Mouse (Mus musculus): ENCODE measurements around the gene Abat.

Gene Abat

GRCm38 (mm10) chr16:8496967-8497366, 16.3 kb upstream of the Abat start:
- Histone ChIP-seq H3K36me3 (ENCODE audit: insufficient read depth, low read length) (no peaks in the 10 kb centered on the region), H3K9me3 (ENCODE audit: low read length) (peaks cover 38% of the 10 kb centered on the region), H3K27me3 (ENCODE audit: insufficient read depth, low read length) (no peaks in the 10 kb centered on the region), H3K4me3 (replicated peaks; ENCODE audit: low read length) (no peak overlapping the region), H3K4me1 (replicated peaks; ENCODE audit: low read depth, low read length) (peaks cover 16% of the 10 kb centered on the region)
- no peak for TF ChIP-seq NANOG (IDR thresholded peaks at IDR 0.05; ENCODE audit: borderline replicate concordance, low read length)
- no peak for TF ChIP-seq CTCF (conservative IDR thresholded peaks at IDR 0.05; ENCODE audit: low read length)
- no peak for TF ChIP-seq POU5F1 (IDR thresholded peaks at IDR 0.05; ENCODE audit: borderline replicate concordance, low read length)

GRCm38 (mm10) chr16:8504271-8504670, 9.0 kb upstream of the Abat start:
- TF ChIP-seq NANOG (IDR thresholded peaks at IDR 0.05; ENCODE audit: borderline replicate concordance, low read length), result no peak
- H3K4me3 ChIP-seq (replicated peaks; ENCODE audit: low read length), result no peak overlapping the region
- no peaks in the 10 kb centered on the region for H3K36me3 ChIP-seq (ENCODE audit: insufficient read depth, low read length)
- H3K27me3 ChIP-seq (ENCODE audit: insufficient read depth, low read length), result peaks cover 8% of the 10 kb centered on the region; the same call in 1 of the 2 replicates
- no peaks in the 10 kb centered on the region for H3K4me1 ChIP-seq (replicated peaks; ENCODE audit: low read depth, low read length)
- H3K9me3 ChIP-seq (ENCODE audit: low read length), result peaks cover 50% of the 10 kb centered on the region

- Histone ChIP-seq H3K4me3 (replicated peaks; ENCODE audit: low read length) (no peak overlapping the region), H3K9me3 (ENCODE audit: low read length) (0 out of 2 replicates have a peak, but pooled peaks cover 4% of the 10 kb centered on the region), H3K4me1 (replicated peaks; ENCODE audit: low read depth, low read length) (peaks cover 16% of the 10 kb centered on the region), H3K36me3 (ENCODE audit: insufficient read depth, low read length) (no peaks in the 10 kb centered on the region), H3K27me3 (ENCODE audit: insufficient read depth, low read length) (peaks cover 45% of the 10 kb centered on the region)
- no peak for TF ChIP-seq POU5F1 (IDR thresholded peaks at IDR 0.05; ENCODE audit: borderline replicate concordance, low read length)
- no peak for TF ChIP-seq NANOG (IDR thresholded peaks at IDR 0.05; ENCODE audit: borderline replicate concordance, low read length)
- TF ChIP-seq CTCF (conservative IDR thresholded peaks at IDR 0.05; ENCODE audit: low read length), result no peak
These were observed 3.3 kb upstream of the Abat start for GRCm38 (mm10) chr16:8509894-8510293.

GRCm38 (mm10) chr16:8512830-8513229, 399 bp upstream of the Abat start:
- Histone ChIP-seq H3K27me3 (ENCODE audit: insufficient read depth, low read length) (peaks cover 49% of the 10 kb centered on the region), H3K4me1 (replicated peaks; ENCODE audit: low read depth, low read length) (peaks cover 16% of the 10 kb centered on the region), H3K4me3 (replicated peaks; ENCODE audit: low read length) (peak overlapping the region; percentile 77), H3K36me3 (ENCODE audit: insufficient read depth, low read length) (no peaks in the 10 kb centered on the region), H3K9me3 (ENCODE audit: low read length) (no peaks in the 10 kb centered on the region)
- no peak for TF ChIP-seq POU5F1 (IDR thresholded peaks at IDR 0.05; ENCODE audit: borderline replicate concordance, low read length)
- TF ChIP-seq NANOG (IDR thresholded peaks at IDR 0.05; ENCODE audit: borderline replicate concordance, low read length), result no peak
- no peak for TF ChIP-seq CTCF (conservative IDR thresholded peaks at IDR 0.05; ENCODE audit: low read length)

- TF ChIP-seq CTCF (conservative IDR thresholded peaks at IDR 0.05; ENCODE audit: low read length) (no peak), POU5F1 (IDR thresholded peaks at IDR 0.05; ENCODE audit: borderline replicate concordance, low read length) (no peak), NANOG (IDR thresholded peaks at IDR 0.05; ENCODE audit: borderline replicate concordance, low read length) (no peak)
- Histone ChIP-seq H3K9me3 (ENCODE audit: low read length) (no peaks in the 10 kb centered on the region), H3K36me3 (ENCODE audit: insufficient read depth, low read length) (no peaks in the 10 kb centered on the region), H3K4me1 (replicated peaks; ENCODE audit: low read depth, low read length) (peaks cover 16% of the 10 kb centered on the region), H3K4me3 (replicated peaks; ENCODE audit: low read length) (peak overlapping the region; percentile 77; the same call in 1 of the 2 replicates), H3K27me3 (ENCODE audit: insufficient read depth, low read length) (peaks cover 51% of the 10 kb centered on the region)
These were observed 951 bp downstream of the Abat start for GRCm38 (mm10) chr16:8514180-8514579.

- Histone ChIP-seq H3K4me1 (replicated peaks; ENCODE audit: low read depth, low read length) (peaks cover 33% of the 10 kb centered on the region), H3K27me3 (ENCODE audit: insufficient read depth, low read length) (peaks cover 10% of the 10 kb centered on the region), H3K4me3 (replicated peaks; ENCODE audit: low read length) (no peak overlapping the region), H3K36me3 (ENCODE audit: insufficient read depth, low read length) (no peaks in the 10 kb centered on the region), H3K9me3 (ENCODE audit: low read length) (no peaks in the 10 kb centered on the region)
- TF ChIP-seq NANOG (IDR thresholded peaks at IDR 0.05; ENCODE audit: borderline replicate concordance, low read length) (no peak), POU5F1 (IDR thresholded peaks at IDR 0.05; ENCODE audit: borderline replicate concordance, low read length) (no peak), CTCF (conservative IDR thresholded peaks at IDR 0.05; ENCODE audit: low read length) (no peak)
These were observed 7.3 kb downstream of the Abat start for GRCm38 (mm10) chr16:8520525-8520924.

- TF ChIP-seq POU5F1 (IDR thresholded peaks at IDR 0.05; ENCODE audit: borderline replicate concordance, low read length), result no peak
- TF ChIP-seq NANOG (IDR thresholded peaks at IDR 0.05; ENCODE audit: borderline replicate concordance, low read length), result no peak
- TF ChIP-seq CTCF (conservative IDR thresholded peaks at IDR 0.05; ENCODE audit: low read length), result no peak
- no peaks in the 10 kb centered on the region for H3K36me3 ChIP-seq (ENCODE audit: insufficient read depth, low read length)
- no peak overlapping the region for H3K4me3 ChIP-seq (replicated peaks; ENCODE audit: low read length)
- peaks cover 5% of the 10 kb centered on the region; the same call in 1 of the 2 replicates for H3K27me3 ChIP-seq (ENCODE audit: insufficient read depth, low read length)
- H3K4me1 ChIP-seq (replicated peaks; ENCODE audit: low read depth, low read length), result peaks cover 41% of the 10 kb centered on the region
- no peaks in the 10 kb centered on the region for H3K9me3 ChIP-seq (ENCODE audit: low read length)
These were observed 8.1 kb downstream of the Abat start for GRCm38 (mm10) chr16:8521322-8521721.

GRCm38 (mm10) chr16:8523480-8524144, 10.4 kb downstream of the Abat start:
- Histone ChIP-seq H3K4me3 (replicated peaks; ENCODE audit: low read length) (peak overlapping the region; percentile 51), H3K36me3 (ENCODE audit: insufficient read depth, low read length) (no peaks in the 10 kb centered on the region), H3K9me3 (ENCODE audit: low read length) (no peaks in the 10 kb centered on the region), H3K27me3 (ENCODE audit: insufficient read depth, low read length) (peaks cover 5% of the 10 kb centered on the region; the same call in 1 of the 2 replicates), H3K4me1 (replicated peaks; ENCODE audit: low read depth, low read length) (peaks cover 47% of the 10 kb centered on the region)
- TF ChIP-seq NANOG (IDR thresholded peaks at IDR 0.05; ENCODE audit: borderline replicate concordance, low read length), result no peak
- no peak for TF ChIP-seq CTCF (conservative IDR thresholded peaks at IDR 0.05; ENCODE audit: low read length)
